Mouse (Mus musculus) lung, embryonic 14.5 days (tissue): ENCODE results near the gene Vps26c. TPM values are rescaled to one million over a fixed set of nuclear protein-coding genes. Genes with fewer than 3 reads are reported as not detected.

ENCODE experiments used
- ATAC-seq: fragments of 200-750 bp; cut with Nextera tagmentation; 2 replicates; pipeline ENCODE4 v1.8.0; 2017; ENCODE audit warnings: mild to moderate bottlenecking, moderate TSS enrichment, moderate library complexity; ENCODE audit not compliant: insufficient read depth
- DNase-seq: peaks from one replicate; pipeline ENCODE4 v3.0.0-alpha.2; 2015
- H3K27ac ChIP-seq: fragments of 300-500 bp; sonication (generic); 2 replicates; pipeline ENCODE4 v1.5.1; 2014; ENCODE audit warnings: low read depth, mild to moderate bottlenecking, moderate library complexity
- H3K27me3 ChIP-seq: fragments of 300-500 bp; sonication (generic); 2 replicates; pipeline ENCODE4 v1.6.1; 2014; ENCODE audit warnings: low read length, control low read depth; ENCODE audit not compliant: insufficient read depth
- H3K36me3 ChIP-seq: fragments of 300-500 bp; sonication (generic); 2 replicates; pipeline ENCODE4 v1.6.1; 2014; ENCODE audit warnings: control low read depth; ENCODE audit not compliant: insufficient read depth
- H3K4me1 ChIP-seq: fragments of 300-500 bp; sonication (generic); 2 replicates; pipeline ENCODE4 v1.6.1; 2014; ENCODE audit warnings: antibody characterized with exemption, control low read depth; ENCODE audit not compliant: insufficient read depth
- H3K4me2 ChIP-seq: fragments of 300-500 bp; sonication (generic); 2 replicates; pipeline ENCODE4 v1.6.1; 2014; ENCODE audit warnings: mild to moderate bottlenecking
- H3K4me3 ChIP-seq: fragments of 300-500 bp; sonication (generic); 2 replicates; pipeline ENCODE4 v1.5.1; 2014; ENCODE audit warnings: low read depth, low read length
- H3K9ac ChIP-seq: fragments of 300-500 bp; sonication (generic); 2 replicates; pipeline ENCODE4 v1.6.1; 2014
- H3K9me3 ChIP-seq: fragments of 300-500 bp; sonication (generic); 2 replicates; pipeline ENCODE4 v1.6.1; 2016; ENCODE audit warnings: low read depth, low read length, control low read depth
- CTCF ChIP-seq: IDR thresholded peaks from 2 replicates; pipeline ENCODE4 v1.5.1; 2016; ENCODE audit warnings: antibody characterized with exemption, low read depth
- WGBS: fragments of 180-500 bp; shearing (Covaris S2); extraction: QIAGEN DNeasy Blood & Tissue Kit; methylation state at CpG from one replicate; pipeline ENCODE4 v1.1.7; 2014; 5-methylcytosine and 5-hydroxymethylcytosine counted together
- polyA plus RNA-seq: library from polyadenylated mRNA; unstranded; fragments of >200 nt; fragmentation: Nextera tagmentation; extraction: Ambion mirVana; gene quantifications from 2 replicates; pipeline ENCODE4 v1.2.1, GENCODE M21; 2014

Vps26c gene
- polyA plus RNA-seq, 1 experiment from 2014 or later, result 54.9 TPM

GRCm38 (mm10) chr16:94533679-94534078, 7.0 kb upstream of the Vps26c start:
- no peak overlapping the region for H3K9ac ChIP-seq
- 53% methylated on average over 6 of the region's 6 CpGs for WGBS
- H3K36me3 ChIP-seq, result no peaks in the 10 kb centered on the region
- H3K4me2 ChIP-seq, result no peak overlapping the region
- TF ChIP-seq CTCF, result no peak
- H3K4me1 ChIP-seq, result peaks cover 5% of the 10 kb centered on the region
- DNase-seq (no peak), ATAC-seq (no peak)
- no peaks in the 10 kb centered on the region for H3K27me3 ChIP-seq
- H3K27ac ChIP-seq, result no peak overlapping the region
- H3K4me3 ChIP-seq, result no peak overlapping the region
- H3K9me3 ChIP-seq, result no peaks in the 10 kb centered on the region

- no peak overlapping the region for H3K4me2 ChIP-seq
- H3K27me3 ChIP-seq, result no peaks in the 10 kb centered on the region
- no peak overlapping the region for H3K9ac ChIP-seq
- WGBS, result 63% methylated on average over 4 of the region's 4 CpGs
- peaks cover 8% of the 10 kb centered on the region for H3K4me1 ChIP-seq
- ATAC-seq, result no peak
- H3K36me3 ChIP-seq, result no peaks in the 10 kb centered on the region
- H3K4me3 ChIP-seq, result no peak overlapping the region
- TF ChIP-seq CTCF, result no peak
- H3K9me3 ChIP-seq, result no peaks in the 10 kb centered on the region
- DNase-seq, result no peak
- no peak overlapping the region for H3K27ac ChIP-seq
Measured at GRCm38 (mm10) chr16:94531268-94531667, 4.6 kb upstream of the Vps26c start.

- no peak for ATAC-seq
- DNase-seq, result no peak
- peak overlapping the region; percentile 82 for H3K4me2 ChIP-seq
- H3K27ac ChIP-seq, result peak overlapping the region; percentile 96
- H3K36me3 ChIP-seq, result no peaks in the 10 kb centered on the region
- no peak for TF ChIP-seq CTCF
- 35% methylated on average over 3 of the region's 3 CpGs for WGBS
- peak overlapping the region; percentile 76 for H3K4me3 ChIP-seq
- H3K27me3 ChIP-seq, result no peaks in the 10 kb centered on the region
- peaks cover 17% of the 10 kb centered on the region for H3K4me1 ChIP-seq
- no peaks in the 10 kb centered on the region for H3K9me3 ChIP-seq
- peak overlapping the region; percentile 75 for H3K9ac ChIP-seq
Measured at GRCm38 (mm10) chr16:94527546-94527945, 916 bp upstream of the Vps26c start.

GRCm38 (mm10) chr16:94527152-94527534, 513 bp upstream of the Vps26c start:
- H3K9ac ChIP-seq, result peak overlapping the region; percentile 75
- DNase-seq (no peak), ATAC-seq (no peak)
- 2% methylated on average over 13 of the region's 13 CpGs for WGBS
- peak overlapping the region; percentile 76 for H3K4me3 ChIP-seq
- peak overlapping the region; percentile 82 for H3K4me2 ChIP-seq
- peaks cover 17% of the 10 kb centered on the region for H3K4me1 ChIP-seq
- peak overlapping the region; percentile 96 for H3K27ac ChIP-seq
- no peaks in the 10 kb centered on the region for H3K36me3 ChIP-seq
- TF ChIP-seq CTCF, result no peak
- H3K27me3 ChIP-seq, result no peaks in the 10 kb centered on the region
- no peaks in the 10 kb centered on the region for H3K9me3 ChIP-seq

GRCm38 (mm10) chr16:94525955-94526343, 681 bp downstream of the Vps26c start:
- H3K4me3 ChIP-seq, result peak overlapping the region; percentile 76
- H3K9ac ChIP-seq, result peak overlapping the region; percentile 75
- TF ChIP-seq CTCF, result no peak
- H3K27ac ChIP-seq, result peak overlapping the region; percentile 96
- H3K4me2 ChIP-seq, result peak overlapping the region; percentile 82
- peaks cover 17% of the 10 kb centered on the region for H3K4me1 ChIP-seq
- H3K27me3 ChIP-seq, result no peaks in the 10 kb centered on the region
- ATAC-seq, result peak; percentile 73
- no peaks in the 10 kb centered on the region for H3K9me3 ChIP-seq
- no peaks in the 10 kb centered on the region for H3K36me3 ChIP-seq
- 0% methylated on average over 24 of the region's 24 CpGs for WGBS
- no peak for DNase-seq

GRCm38 (mm10) chr16:94524691-94525090, 1.9 kb downstream of the Vps26c start:
- 77% methylated on average over 9 of the region's 9 CpGs for WGBS
- no peak for ATAC-seq
- peak overlapping the region; percentile 82; the same call in 1 of the 2 replicates for H3K4me2 ChIP-seq

GRCm38 (mm10) chr16:94523594-94524377, 2.8 kb downstream of the Vps26c start:
- TF ChIP-seq CTCF, result no peak
- 44% methylated on average over 6 of the region's 6 CpGs for WGBS
- H3K9me3 ChIP-seq, result no peaks in the 10 kb centered on the region
- no peaks in the 10 kb centered on the region for H3K36me3 ChIP-seq
- peak; percentile 14 for DNase-seq
- H3K4me3 ChIP-seq, result no peak overlapping the region
- peaks cover 23% of the 10 kb centered on the region for H3K4me1 ChIP-seq
- H3K9ac ChIP-seq, result peak overlapping the region; percentile 34; the same call in 1 of the 2 replicates
- H3K27me3 ChIP-seq, result no peaks in the 10 kb centered on the region
- no peak for ATAC-seq
- H3K27ac ChIP-seq, result peak overlapping the region; percentile 42
- H3K4me2 ChIP-seq, result peak overlapping the region; percentile 40

More at GRCm38 (mm10) chr16:94524691-94525090, 1.9 kb downstream of the Vps26c start:
- Histone ChIP-seq H3K9ac (no peak overlapping the region; the same call in 1 of the 2 replicates), H3K4me1 (peaks cover 19% of the 10 kb centered on the region), H3K36me3 (no peaks in the 10 kb centered on the region), H3K9me3 (no peaks in the 10 kb centered on the region), H3K27ac (no peak overlapping the region), H3K4me3 (peak overlapping the region; percentile 76; the same call in 1 of the 2 replicates), H3K27me3 (no peaks in the 10 kb centered on the region)
- no peak for TF ChIP-seq CTCF
- DNase-seq, result no peak
